Mouse (Mus musculus) kidney, postnatal 36 days (tissue): ENCODE measurements at regions not wholly inside any gene's neighbourhood (a gene's known extent, or its start where the extent isn't known, plus 50 kb on each side); places are given as distances from the start of the nearest gene placed in this dataset.
"Not testable (repeated sequence)": the region's sequence is repeated elsewhere in the genome, so short reads cannot be mapped to it uniquely, and the experiment has no call there.

Experiments
- DNase-seq, 2 experiments: peaks; one replicate each; pipeline ENCODE4 v3.0.0; 2021 to 2022; ENCODE audit warnings: mixed read lengths in 2 of 2

DNA sequence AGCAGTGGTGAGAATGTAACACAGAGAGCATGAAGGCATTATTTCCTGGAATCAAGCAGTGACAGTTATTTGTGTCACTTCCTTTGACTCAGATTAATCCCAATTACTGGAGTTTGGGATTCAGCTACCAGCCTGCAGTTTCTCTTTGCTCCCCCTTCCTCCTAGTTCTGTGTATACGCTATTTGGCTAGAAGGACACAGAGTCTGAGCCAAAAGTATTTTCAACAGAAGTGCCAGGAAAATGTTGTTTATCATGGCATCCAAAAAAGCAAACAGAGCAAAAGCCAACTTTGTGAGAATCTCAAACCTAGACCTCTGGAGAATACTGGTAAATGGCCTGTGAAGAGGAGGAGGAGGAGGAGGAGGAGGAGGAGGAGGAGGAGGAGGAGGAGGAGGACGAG, 600.4 kb downstream of the Crisp4 start:
- no peak for DNase-seq

DNA sequence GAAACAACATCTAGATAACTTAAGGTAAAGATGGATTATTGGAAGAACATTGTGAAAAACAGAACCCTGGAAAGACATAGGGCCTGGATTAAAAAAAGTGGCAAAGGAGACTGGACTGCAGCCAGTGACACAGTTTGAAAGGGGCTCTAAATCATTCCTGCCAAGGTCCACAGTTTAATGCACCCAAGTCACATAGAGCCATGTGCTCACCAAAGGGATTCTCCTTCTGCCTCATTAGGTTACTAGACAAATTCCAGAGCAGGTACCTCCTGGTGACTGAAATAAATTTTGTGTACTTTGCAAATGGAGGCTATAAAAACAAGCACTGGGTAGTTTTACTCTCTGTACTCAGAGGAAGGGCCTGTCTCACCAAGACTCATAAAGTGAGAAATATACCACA, 607.5 kb downstream of the Crisp4 start:
- no peak for DNase-seq

DNA sequence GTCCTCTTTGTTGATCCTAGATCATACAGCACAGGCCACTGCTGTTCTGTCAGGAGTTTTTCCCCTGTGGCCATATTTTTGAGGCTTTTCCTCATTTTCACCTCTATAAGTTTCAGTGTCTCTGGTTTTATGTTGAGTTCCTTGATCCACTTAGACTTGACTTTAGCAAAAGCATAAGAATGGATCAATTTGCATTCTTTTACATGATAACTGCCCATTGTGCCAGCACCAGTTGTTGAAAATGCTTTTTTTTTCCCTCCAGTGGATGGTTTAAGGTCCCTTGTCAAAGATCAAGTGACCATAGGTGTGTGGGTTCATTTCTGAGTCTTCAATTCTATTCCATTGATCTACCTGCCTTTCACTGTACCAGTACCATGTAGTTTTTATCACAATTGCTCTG, 614.4 kb downstream of the Crisp4 start:
- not testable (repeated sequence) for DNase-seq

DNA sequence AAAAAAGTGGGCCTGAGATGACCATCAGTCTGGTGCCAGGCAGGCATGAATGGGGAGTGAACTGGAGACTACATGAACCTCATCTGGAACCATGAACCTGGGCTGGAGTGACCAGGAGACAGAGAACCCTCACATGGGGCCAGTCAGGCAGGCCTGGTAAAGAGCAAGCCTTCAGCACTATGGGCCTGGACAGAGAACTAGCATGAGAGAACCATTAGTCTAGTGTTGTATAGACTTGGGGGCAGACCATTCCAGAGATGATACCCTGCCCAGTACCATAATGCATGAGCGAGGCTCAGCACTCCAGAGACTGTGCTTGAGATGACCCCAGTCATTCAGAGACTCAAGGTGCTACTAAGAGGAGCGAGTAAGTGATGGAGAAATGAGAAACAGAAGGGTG, 625.6 kb downstream of the Crisp4 start:
- no peak for DNase-seq

DNA sequence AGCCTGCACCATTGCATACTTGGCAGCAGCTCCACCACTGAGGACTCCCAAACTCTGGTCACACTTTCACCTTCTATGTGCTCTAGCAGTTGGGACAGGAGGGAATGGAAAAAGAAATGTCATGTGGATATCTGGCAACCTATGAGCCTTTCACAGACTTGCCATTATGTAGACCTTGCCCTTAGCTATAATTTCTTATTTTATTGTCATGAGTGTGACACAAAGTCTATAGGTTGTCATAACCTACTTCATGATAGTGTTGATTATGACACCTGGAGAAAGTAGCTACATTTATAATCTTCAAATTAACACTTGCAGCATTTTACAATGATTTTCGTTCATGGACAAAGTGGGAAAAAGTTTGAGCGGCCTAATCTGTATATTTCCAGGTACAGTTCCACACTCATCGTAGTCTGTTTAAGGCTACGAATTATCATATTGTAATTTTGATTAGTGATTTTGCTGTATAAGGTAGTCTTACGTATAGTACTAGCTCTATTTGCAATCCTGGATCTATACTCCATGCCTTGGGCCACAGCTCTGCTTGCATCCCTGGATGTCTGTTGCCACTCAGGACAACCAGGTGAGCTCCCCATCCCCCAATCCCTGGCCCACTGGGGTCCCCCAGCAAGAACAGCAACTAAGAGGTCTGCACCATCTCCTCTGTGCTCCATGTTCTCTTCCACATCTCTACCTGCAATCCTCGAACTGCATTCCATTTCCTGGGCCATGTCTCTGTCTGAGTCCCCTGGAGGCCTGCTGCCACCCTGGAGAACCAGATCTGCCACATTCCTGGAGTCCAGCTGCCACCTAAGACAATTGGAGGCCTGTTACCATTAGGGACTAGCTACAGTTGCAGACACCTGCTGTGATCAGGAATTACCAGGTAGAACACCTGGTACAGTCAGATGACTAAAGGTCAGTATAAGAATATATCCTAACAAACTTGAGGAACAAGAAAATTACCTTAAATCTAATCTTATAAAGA, 639.3 kb downstream of the Crisp4 start:
- peak; percentile 11 for DNase-seq

DNA sequence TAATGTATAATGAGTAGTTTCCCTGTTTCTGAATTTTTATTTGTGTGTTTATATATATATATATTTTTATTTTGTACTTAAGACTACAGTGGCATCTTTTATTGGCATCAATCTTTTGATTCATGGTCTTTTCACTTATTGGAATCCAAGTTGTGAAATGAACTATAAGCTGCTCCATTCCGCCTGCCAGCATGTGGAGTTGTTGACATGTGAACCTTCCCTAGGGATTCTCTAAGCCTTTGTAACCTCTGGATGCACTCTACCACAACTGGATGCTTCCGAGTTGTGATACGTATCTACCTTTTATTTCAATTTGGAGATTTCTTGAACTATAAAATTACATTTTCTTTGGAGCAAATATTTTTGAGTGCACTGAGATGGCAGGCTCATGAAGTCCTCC, 652.1 kb downstream of the Crisp4 start:
- DNase-seq = no peak

DNA sequence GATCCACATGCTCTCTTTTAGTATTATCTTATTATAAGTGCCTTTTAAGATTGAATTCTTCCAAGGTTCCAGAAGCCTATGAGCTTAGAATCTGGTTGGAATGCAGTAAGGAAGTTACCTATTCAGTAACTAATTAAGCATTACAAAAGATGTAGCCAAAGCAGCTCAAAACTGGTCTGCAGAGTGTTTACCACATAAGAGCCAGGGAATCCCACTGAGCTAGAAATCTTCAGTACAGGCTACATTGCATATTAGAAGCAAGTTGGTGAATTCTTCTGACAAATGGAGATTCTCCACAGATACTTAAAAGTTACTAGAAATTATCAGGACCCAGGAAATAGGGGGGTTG, 655.9 kb downstream of the Crisp4 start:
- not testable (repeated sequence) for DNase-seq

DNA sequence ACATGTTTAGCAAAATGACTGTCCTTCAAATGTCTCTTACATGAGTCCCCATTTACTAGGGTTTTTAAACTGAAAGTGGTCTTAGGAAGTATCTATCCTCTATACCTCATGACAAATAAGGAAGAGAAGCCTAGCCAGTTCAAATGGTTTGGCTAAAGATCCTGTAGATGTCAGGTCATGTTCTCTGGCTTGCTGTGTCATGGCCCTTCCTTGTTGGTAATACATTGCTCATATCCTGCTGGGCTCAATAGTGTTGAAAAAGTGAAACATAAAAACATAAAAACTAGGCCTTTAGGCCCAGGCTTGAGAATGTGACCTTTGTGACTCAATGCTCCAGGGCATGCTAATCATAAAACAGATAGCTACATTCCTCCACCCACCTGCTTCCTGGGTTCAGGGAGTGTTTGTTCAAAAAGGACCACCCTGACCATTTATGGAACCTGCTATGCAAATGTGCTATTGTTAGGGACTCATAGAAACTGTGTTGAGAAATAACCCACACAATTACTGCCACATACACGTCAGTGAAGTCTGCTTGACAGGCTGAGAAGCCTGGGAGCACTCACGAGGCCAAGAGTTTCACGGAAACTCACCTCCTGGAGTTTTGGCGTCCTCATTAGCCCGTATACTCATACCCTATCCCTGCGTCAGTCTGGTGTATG, 656.4 kb downstream of the Crisp4 start:
- not testable (repeated sequence) for DNase-seq

DNA sequence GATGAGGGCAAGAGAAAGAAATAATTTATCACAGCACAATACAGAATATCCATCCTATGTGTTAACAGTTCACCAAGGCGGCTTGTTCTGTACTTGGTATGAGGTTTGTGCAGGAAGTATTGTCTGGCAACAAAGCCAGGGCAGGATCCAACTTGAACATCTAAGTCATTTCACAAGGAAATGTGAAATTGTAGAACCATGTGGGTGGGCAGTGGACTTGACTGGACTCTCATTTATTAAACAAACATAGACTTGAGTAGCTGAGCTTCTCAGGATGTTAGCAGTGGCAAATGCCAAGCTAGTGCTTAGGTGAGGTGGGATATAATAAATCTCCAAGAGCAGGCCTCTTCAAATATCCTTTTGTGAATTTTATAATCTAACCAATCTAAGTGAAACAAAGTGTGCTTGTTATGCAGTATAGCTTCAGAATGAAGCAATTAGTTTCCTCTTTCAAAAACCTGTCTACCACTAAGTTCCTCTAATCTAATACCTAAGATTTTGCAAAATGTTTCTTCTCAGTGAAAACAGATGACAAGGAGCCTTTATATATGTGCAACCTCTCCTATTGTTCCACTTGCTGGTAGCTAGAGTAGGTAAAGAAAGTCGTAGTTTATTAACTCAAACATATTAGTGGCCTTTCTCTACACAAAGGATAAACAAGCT, 694.4 kb downstream of the Crisp4 start:
- no peak for DNase-seq

DNA sequence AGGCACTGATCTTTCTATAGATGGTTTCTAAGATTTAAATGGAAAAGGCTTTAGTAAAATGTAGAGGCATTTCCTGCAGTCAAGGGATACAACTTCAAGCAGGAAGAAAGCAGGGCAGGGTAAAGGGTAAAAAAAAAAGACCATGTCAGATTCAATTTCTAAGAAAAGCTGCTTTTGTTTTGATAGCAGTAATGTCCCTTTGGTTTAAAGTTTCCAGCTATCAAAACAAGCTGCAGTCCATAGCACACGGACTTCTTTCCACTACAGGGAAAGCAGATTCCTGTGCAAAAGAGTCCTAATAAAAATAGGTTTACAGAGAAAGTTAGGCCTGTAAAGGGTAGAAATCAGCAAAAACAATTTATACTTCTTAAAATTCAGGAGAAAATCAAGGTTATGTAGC, 695.0 kb downstream of the Crisp4 start:
- DNase-seq = peak in 1 of 2 experiments; percentile 1

DNA sequence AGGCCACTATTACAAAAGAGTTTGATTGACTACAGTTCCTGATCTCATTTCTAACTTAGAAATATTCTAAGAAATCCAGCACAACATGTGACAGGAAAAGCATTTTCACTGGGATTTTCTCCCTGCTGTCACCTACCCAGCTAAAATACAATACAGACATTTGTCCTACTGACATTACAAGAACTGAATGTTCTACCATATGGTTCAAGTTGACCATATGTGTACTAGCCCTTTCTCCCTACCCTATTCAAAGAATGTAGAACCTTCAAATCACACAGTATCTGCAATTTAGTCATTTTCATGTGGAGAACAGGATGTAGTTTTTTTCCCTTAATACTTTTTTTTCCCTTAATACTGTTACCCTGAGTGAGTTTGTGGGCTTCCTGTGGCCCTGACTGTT, 695.4 kb downstream of the Crisp4 start:
- no peak for DNase-seq

DNA sequence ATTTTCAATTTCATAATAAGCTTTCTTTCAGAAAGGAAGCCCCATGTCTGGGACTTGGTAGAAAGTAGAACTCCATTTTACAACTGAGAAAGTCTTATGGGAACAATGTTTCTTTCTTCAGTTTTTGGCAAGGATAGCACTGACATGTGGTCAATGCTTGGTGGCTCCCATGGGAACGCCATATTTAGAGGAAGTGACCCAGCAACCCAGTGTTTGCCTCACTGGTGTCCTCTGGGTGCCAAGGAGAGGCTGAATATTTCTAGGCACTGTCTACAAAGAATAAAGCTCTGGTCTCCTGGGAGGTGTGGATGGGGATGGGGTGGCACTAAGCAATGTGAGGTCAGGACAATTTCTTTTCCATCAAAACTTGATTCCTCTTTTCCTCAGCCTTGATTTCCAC, 696.4 kb downstream of the Crisp4 start:
- DNase-seq = peak; percentile 2 to 5

DNA sequence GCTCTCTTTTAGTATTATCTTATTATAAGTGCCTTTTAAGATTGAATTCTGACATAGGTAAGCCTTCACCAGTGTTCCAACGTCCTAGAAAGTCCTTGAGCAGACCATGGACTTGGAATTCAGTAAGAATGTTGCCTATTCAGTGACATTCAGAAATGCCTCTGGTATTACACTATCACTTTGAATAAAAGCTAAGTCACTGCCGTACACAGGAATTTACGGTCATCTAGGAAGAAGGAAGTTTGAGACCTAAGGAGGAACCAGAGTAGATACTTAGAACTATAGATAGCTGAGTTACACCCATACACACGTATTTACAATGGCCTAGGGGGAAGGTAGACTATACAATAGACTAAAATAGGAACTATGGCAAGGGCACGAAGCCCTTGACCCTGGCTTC, 711.6 kb downstream of the Crisp4 start:
- not testable (repeated sequence) for DNase-seq

DNA sequence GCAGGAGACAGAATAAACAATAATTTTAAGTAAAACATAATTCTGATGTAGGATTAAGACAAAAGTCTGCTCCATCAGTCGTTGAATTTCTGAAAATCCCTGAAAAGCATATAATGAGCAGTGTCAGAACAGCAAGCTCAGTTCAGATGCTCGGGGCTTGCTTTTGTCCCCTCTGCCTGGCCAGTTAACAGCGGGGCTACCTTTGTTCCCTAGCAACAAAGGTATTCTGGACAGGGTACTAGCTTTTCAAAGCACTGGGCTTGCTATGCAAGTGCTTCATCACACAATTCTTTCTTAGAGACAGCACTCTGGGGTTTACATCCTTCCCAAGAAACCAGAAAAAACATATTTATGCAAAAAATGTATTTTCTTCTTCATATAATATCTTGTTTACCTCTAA, 729.7 kb downstream of the Crisp4 start:
- no peak for DNase-seq

DNA sequence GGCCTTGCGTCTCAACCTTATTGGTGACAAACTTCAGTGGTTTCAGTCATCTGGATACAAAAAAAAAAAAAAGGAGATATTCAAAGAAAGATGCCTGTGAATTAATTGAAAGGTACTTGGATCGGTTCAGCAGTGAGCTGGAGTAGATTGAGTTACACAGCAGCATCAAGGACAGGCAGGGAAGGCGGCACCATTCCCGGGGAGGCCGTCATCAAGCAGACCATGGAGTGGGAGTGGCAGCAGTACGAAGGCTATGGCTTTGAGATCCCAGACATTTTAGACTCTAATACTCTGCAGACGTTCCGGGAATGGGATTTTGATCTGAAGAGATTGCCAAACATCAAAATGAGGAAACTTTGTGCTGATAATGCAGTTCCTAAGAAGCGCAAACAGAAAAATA, 750.8 kb downstream of the Crisp4 start:
- DNase-seq = no peak

DNA sequence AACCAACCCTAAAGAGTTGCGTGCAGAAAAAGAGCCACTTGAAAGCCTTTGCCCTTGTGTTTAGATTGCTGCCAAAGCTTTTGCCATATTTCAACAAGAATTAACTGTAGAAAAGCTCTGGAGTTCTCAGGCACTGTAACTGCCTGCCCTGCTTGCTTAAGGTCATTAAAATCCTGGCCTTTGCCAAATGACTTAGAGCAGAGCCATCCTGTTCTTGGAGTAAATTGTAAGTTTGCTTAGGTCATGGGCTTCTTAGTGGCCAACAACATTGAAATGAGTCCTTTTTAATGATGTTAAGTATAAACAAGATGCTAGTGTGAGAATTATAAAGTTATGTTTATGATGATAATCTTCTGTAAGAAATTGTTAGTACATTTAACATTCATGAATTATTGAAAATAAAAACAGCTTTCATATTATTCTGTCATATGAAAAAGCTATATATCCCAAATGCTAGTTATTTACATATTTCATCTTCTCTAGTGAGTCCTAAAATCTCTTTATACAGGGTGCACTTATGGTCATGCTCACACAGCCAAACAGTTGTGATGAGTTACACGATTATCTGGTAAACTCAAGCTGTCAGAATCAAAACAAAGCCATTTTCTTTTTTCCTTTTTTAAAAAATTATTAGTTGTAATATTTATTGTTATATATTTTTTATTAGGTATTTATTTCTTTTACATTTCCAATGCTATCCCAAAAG, 753.4 kb downstream of the Crisp4 start:
- DNase-seq = no peak

DNA sequence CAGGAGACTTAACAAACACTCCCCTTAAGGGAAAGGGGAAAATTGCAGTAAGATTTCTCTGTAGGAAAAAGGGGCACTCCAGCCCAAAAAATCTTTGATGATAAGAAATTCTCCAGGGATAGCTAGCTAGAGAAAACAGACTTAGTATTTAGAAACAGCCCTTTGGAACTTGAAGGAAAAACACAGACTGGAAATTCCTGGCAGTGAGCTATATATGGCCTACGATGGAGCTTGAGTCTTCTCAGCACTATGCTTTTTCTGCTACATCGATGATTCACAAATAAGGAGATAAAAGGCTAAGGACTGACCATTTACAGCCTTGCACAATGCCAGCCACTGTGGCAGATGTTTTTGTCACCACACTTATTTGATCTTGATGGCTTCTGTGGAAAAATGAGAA, 768.1 kb downstream of the Crisp4 start:
- DNase-seq = no peak

DNA sequence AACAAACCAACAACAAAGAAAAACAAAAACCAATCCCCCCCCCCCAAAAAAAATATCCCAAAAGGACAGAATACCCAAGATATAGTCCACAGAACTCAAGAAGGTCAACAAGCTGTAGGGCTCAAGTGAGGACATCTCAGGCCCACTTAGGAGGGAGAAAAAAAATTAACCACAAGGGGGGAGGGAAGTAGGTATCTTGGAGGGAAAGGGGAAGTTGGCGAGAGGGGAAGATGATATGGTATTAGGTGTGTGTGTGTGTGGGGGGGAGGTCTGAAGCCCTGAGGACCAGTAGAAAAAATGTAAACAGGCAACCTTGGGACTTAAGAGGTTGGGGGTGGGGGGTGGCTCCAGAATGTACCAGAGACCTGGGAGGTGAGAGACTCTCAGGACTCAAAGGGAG, 797.4 kb downstream of the Crisp4 start:
- no peak for DNase-seq

DNA sequence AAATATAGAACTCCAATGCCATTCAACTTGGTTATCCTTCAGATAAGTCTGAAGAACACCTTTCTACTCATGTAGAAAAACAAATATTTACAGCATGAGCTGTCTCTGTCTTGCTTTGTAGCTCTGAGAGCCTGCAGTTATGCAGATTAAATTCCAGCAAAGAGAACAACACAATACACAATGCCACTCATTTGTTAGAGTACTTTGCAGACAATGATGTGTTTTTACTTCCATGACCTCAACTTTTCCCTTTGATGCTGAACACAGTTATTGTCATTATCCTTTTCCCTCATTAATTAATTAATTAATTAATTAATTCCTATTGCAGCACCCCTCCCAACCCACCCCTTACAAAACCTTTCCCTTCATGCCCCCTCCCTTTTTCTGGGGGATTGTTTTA, 807.9 kb downstream of the Crisp4 start:
- no peak for DNase-seq

DNA sequence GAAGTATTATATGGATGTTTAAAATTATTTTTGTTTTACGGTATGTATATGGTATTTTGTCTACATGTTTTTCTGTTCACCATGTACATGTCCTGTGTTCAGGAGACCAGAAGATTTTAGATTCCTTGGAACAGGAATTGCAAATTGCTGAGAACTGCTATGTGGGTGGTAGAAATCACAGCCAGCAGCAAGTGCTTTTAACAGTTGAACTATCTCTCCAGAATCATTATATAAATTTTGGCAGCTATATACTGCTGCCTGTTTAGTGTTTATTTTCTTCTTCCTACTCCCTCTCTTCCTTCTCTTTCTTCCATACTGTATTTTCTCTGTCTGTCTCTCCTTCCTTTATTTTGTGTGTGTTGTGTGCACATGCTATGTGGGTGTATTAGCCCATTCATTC, 834.3 kb downstream of the Crisp4 start:
- DNase-seq = not testable (repeated sequence)

DNA sequence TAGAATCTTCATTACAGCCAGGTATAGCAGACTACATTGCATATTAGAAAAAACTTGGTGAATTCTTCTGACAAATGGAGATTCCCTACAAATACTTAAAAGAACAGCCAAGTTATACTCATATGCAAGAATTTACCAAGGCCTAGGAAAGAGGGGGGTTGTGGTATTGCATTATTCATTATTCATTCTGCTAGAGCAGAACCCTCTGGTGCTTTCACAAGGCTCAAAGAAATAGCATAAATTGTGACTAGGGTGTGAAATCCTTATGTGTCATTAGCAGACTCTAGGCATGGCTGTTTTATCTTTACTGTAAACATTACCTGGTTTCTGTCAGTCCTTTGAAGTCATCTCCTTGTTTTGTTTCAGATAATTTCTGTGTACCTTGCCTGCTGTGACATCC, 835.8 kb downstream of the Crisp4 start:
- not testable (repeated sequence) for DNase-seq
